Mouse (Mus musculus) midbrain, embryonic 13.5 days (tissue): ENCODE measurements at regions not wholly inside any gene's neighbourhood (a gene's known extent, or its start where the extent isn't known, plus 50 kb on each side); places are given as distances from the start of the nearest gene placed in this dataset.

Source experiments
- ATAC-seq: fragments of 200-750 bp; cut with Nextera tagmentation; 2 replicates; pipeline ENCODE4 v1.8.0; 2017; ENCODE audit warnings: mild to moderate bottlenecking, moderate TSS enrichment, moderate library complexity
- H3K27ac ChIP-seq: fragments of 300-500 bp; sonication (generic); 2 replicates; pipeline ENCODE4 v1.5.1; 2015; ENCODE audit warnings: inconsistent platforms, mild to moderate bottlenecking, moderate library complexity
- H3K27me3 ChIP-seq: fragments of 300-500 bp; sonication (generic); 2 replicates; pipeline ENCODE4 v1.6.1; 2015; ENCODE audit warnings: mild to moderate bottlenecking, inconsistent platforms
- H3K36me3 ChIP-seq: fragments of 300-500 bp; sonication (generic); 2 replicates; pipeline ENCODE4 v1.6.1; 2015; ENCODE audit warnings: mild to moderate bottlenecking, inconsistent platforms
- H3K4me1 ChIP-seq: fragments of 300-500 bp; sonication (generic); replicated peaks from 2 replicates; pipeline ENCODE4 v1.6.1; 2015; ENCODE audit warnings: inconsistent platforms
- H3K4me2 ChIP-seq: fragments of 300-500 bp; sonication (generic); replicated peaks from 2 replicates; pipeline ENCODE4 v1.6.1; 2015; ENCODE audit warnings: moderate library complexity, mild to moderate bottlenecking, inconsistent platforms
- H3K4me3 ChIP-seq: fragments of 300-500 bp; sonication (generic); replicated peaks from 2 replicates; pipeline ENCODE4 v1.5.1; 2015; ENCODE audit warnings: mild to moderate bottlenecking, inconsistent platforms
- H3K9ac ChIP-seq: fragments of 300-500 bp; sonication (generic); replicated peaks from 2 replicates; pipeline ENCODE4 v1.6.1; 2015; ENCODE audit warnings: mild to moderate bottlenecking, inconsistent platforms
- H3K9me3 ChIP-seq: fragments of 300-500 bp; sonication (generic); 2 replicates; pipeline ENCODE4 v1.6.1; 2016; ENCODE audit warnings: mild to moderate bottlenecking, inconsistent platforms
- WGBS: fragments of 180-500 bp; shearing (Covaris S2); methylation state at CpG from one replicate; pipeline ENCODE4 v1.1.7; 2015; 5-methylcytosine and 5-hydroxymethylcytosine counted together

DNA sequence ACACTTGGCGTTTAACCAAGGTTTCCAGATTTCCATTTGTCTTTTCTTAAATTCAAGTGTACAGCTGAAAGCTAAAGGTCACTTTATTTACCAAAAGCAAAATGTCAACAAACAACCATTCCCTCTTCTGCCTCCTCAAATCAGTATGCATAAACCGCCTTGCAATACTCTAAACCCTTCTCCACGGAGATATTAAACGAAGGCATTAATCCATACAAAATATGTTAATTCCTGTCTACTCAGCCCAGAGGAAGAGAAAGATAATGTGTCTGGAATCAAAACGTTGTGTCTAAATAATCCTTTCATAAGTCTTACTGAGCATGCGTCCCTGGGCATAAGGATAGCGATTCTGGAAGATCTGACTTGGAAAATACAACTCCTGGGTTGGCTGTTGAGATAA is 1506.5 kb downstream of the Stim2 start:
- Histone ChIP-seq H3K27ac (no peak overlapping the region), H3K9ac (no peak overlapping the region), H3K36me3 (no peaks in the 10 kb centered on the region), H3K27me3 (no peaks in the 10 kb centered on the region), H3K4me1 (no peaks in the 10 kb centered on the region), H3K9me3 (no peaks in the 10 kb centered on the region), H3K4me2 (no peak overlapping the region), H3K4me3 (no peak overlapping the region)
- peak; percentile 68; the same call in 1 of the 2 replicates for ATAC-seq
- 48% methylated on average over 7 of the region's 7 CpGs for WGBS

DNA sequence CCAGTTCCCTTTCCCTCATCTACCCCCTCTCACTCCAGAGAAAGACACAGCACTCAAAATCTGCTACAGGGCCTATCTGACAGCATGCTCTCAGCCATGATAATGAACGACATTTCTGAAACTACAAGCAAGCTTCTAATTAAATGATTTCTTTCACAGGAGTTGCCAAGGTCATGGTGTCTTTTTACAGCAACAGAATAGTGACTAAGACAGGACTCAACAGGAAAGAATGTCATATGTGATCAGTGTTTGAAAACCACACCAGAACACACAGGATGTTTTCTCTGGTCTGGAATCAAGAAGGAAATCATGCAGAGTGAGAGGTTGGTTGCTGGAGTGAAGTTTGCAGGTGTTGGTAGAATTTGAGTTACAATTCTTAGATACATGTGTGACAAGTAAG is 1507.6 kb downstream of the Stim2 start:
- no peaks in the 10 kb centered on the region for H3K36me3 ChIP-seq
- H3K4me1 ChIP-seq, result no peaks in the 10 kb centered on the region
- no peak overlapping the region for H3K27ac ChIP-seq
- WGBS, result 58% methylated on average over 1 of the region's 1 CpGs
- H3K9me3 ChIP-seq, result no peaks in the 10 kb centered on the region
- no peak overlapping the region for H3K4me2 ChIP-seq
- no peaks in the 10 kb centered on the region for H3K27me3 ChIP-seq
- no peak overlapping the region for H3K9ac ChIP-seq
- ATAC-seq, result no peak
- H3K4me3 ChIP-seq, result no peak overlapping the region

DNA sequence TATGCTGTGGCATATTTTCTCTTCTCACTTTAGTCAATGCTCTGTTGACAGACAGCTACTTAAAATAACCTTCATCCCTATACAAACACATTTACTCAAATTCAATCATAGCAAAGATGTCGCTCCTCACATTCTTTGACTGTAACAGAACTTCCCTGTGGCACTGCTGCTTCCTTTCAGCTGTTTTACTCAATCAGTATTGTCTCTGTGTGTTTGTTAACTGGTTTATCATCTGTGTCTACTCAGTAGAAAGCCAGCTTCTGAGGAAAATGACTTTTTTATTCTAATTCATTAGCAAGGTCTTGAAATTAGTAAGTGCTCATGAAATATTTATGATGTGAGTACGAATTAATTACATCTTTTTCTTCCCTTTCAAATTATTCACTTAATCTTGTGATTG is 1516.0 kb downstream of the Stim2 start:
- no peak for ATAC-seq
- WGBS, result 59% methylated on average over 2 of the region's 2 CpGs

DNA sequence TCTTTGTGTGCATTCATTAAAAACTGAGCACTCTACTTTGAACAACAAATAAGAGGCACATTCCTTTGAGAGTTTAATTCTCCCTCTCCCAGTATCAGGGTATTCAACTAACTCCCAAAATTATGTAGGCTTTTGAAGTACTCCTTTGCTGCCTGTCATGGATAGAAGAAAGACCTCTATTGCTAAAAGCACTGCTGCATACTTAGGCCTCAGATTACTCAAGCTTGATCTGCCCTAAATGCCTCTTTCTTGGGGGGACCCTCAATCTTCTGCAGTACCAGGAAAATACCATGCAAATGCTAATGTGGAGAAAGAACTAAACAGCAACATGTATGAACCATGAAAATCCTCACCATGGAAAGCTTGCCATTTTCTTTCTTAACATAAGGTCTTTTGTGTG is 1552.9 kb downstream of the Stim2 start:
- H3K36me3 ChIP-seq, result no peaks in the 10 kb centered on the region
- ATAC-seq, result no peak
- H3K4me1 ChIP-seq, result no peaks in the 10 kb centered on the region
- H3K27ac ChIP-seq, result no peak overlapping the region
- no peak overlapping the region for H3K9ac ChIP-seq
- no peak overlapping the region for H3K4me3 ChIP-seq
- no peaks in the 10 kb centered on the region for H3K9me3 ChIP-seq
- no peak overlapping the region for H3K4me2 ChIP-seq
- no peaks in the 10 kb centered on the region for H3K27me3 ChIP-seq

More for the DNA sequence above, 1516.0 kb downstream of the Stim2 start:
- Histone ChIP-seq H3K27ac (no peak overlapping the region), H3K4me3 (no peak overlapping the region), H3K4me1 (no peaks in the 10 kb centered on the region), H3K36me3 (no peaks in the 10 kb centered on the region), H3K9ac (no peak overlapping the region), H3K9me3 (no peaks in the 10 kb centered on the region), H3K27me3 (no peaks in the 10 kb centered on the region), H3K4me2 (no peak overlapping the region)
